Mouse (Mus musculus): ENCODE results near the gene Fbxo4.

The Fbxo4 gene

DNA sequence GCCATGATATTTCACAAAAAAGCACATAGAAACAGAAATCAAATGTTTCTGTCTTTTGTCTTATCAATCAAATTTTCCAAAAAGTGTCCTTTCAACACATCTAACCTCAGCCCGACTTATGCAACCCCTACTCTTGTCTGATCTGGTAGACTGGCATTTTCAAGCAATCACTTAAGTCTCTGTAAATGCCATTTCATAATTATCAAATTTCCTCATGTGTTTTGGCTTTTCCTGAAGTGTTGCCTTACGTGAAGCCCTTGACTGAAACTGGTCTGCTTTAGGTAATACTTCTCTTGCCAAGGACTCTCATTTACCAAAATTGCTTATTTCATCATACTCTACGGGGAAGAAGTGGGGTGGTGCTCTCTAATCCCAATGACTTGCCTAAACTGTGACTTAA is 6.1 kb downstream of the Fbxo4 start:
- DNase-seq, result no peak

DNA sequence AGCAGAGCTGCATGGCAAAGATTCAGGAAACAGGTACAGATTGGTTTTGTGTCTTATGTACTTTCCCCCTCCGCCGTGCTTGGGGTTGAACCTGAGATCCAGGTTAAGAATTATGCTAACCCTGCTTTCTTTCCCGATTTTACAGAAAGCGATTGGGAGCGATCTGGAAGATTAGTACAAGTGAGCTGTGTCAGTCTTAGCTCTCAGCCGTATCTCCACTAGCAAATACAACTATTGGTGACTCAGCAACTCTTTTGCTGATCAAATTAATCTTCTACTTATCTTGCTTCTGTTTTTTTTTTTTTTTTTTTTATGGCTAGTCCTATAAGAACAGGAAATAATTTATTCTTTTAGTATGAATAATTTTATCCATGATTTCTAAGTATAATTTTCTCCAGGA is 9.2 kb downstream of the Fbxo4 start:
- no peak for DNase-seq

DNA sequence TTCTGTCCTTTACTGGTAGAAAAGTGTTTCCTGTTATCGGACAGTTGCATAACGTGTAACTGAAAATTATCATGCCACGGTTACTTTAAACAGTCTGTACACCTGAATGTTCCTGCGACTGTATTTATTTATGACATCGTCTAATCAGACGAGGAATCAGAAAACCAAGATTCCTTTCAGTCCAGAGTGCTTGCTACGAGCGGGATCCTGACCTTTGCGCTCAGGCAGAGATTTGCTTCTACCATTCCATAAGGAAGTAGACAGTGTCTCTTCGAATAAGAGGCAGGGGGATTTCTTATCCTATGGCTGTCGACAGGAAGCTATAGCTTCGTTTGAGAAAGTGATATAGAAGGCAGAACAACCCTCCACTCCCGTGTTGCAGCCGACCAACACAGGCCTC is 9.6 kb downstream of the Fbxo4 start:
- DNase-seq, result no peak

DNA sequence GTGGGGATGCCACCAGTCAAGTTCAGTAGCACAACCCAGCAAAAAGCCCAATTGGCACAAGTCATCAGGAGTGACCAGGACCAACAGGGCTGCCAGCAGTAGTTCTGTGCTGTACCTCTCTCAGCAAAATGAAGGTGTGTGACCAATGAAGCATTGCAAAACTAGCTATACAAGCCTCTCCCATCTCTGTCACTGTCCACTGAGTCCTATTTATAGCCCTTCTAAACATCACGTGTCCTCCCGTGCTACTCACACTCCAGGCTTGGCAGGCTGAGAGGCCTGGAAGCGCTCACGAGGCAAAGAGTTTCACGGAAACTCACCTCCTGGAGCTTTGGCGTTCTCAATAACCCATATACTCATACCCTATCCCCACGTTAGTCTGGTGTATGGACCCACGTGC is 17.1 kb downstream of the Fbxo4 start:
- no peak for DNase-seq

DNA sequence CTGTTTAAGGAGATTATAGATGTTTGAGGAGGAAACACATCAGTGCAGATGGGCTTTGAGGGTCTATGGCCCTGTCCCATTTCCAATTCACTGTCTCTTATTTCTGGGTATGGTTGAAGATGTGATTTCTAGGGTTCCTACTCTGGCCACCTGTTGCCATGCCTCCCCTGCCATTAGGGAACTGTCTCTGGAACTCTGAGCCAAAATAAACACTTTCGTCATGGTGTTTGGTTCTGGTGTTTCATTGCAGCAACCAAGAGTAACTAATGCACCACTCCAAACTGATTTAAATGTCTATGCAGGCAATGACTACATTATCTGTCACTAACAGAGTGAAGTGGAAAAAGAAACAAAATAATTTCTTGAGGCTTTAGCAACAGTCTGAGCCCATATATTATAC is 19.3 kb downstream of the Fbxo4 start:
- DNase-seq, result no peak

DNA sequence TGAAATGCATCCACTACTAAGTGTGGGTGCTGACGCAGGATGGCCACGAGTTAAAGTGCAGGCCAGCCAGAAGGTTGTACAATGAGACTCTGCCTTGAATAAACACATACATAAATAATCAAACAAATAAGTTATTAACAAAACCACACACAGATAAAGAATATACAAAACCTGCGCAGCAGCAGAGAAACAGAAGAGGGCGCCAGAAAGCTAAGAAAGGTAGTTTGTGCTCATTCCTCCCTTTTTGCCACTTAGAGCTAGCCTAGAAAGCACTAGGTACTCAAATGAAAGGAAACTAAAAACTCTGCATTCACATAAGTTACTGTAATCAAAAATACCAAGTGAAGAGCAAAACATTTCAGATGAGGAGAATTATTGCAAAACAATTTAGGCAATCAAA is 21.4 kb downstream of the Fbxo4 start:
- DNase-seq, result peak; percentile 16

DNA sequence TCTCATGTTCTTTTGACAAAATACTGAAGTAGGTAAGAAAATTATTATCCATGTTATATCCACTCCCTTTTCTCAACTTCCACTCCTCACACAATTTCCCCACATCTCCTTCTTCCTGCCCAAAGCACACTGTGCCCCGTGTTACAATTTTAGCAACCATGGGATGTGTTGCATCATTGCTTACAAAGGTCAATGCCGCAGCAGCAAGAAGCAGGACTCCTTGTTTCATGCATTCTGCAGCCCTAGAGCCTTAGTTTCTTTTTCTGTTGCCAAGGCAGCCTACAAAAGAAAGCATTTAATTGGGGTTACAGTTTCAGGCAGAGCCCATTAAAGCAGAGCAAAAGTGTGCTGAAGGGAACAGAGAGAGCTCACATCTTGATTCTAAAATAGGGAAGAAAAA is 24.4 kb downstream of the Fbxo4 start:
- no peak for DNase-seq

DNA sequence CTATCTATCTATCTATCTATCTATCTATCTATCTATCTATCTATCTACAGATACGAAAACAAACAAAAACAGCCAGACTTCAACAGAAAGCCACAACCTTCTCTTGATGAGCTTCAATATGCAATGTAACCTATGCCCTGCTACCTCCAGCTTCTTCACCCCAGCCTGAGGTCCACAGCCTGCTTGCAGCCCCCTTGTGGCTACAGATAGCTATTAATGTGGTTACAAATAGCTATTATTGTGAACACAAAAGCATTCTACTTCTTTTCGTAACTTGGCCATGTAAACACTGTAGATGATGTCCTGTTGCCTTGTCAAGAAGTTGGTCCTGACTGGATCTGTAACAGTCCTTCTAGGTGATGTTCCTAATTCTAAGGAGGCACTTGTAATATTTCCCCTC is 41.2 kb downstream of the Fbxo4 start:
- no peak for DNase-seq

DNA sequence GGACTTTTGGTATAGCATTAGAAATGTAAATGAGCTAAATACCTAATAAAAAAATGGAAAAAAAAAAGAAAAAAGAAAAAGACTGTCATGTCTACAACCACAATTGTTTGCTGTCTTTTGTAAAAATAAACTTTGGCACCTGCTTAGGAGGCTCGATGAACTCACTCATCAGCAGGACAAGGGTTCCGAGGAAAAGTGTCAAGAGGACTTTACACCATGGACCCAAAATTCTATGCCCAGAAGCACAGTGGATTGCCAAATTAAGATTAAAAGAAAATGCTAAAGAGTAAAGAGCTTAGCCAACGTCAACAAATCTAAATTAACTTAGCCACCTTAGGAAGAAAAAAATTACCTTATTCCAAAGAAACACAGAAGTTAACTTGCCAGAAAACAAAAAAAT is 43.3 kb downstream of the Fbxo4 start:
- DNase-seq, result no peak

DNA sequence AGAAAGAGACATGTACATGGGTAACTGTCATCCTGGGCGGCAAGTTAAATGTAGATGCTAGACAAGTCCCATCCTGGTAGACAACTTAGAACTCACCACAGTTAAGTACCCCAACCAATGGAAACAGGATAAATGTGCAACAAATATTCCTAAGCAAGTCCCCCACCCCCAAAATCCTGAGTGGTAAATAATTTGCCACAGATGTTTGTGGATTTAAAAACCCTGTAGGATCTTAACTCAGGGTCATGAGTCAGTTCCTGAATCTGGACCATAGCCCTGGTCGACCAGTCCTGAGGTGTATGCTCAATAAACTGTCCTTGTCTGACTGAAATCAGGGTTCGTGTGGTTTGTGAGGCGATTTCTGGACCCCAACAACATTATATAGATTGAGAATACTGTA is 45.9 kb downstream of the Fbxo4 start:
- no peak for DNase-seq

DNA sequence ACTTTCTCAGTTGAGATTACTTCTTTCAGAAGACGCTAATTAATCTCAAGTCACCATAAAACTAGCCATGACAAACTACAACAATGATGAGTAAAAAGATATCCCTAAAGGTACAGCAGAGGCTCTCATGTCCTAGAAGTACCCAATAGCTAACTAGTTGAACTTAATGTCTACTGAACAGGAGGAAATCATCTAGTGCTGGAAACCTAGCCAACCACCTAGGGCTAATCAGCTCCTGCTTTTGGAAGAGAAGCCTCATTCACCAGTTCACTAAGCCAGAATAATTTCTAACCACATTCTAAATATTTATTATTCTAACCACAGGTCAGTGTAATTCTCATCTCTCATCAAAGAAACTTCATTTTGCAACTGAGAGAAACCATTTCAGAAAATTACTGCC is 47.4 kb downstream of the Fbxo4 start:
- no peak for DNase-seq
